Mouse (Mus musculus) ovary, postnatal 10 days (tissue): Measurements from ENCODE around the gene Olfr309.
"Not testable (repeated sequence)": the region's sequence is repeated elsewhere in the genome, so short reads cannot be mapped to it uniquely, and the experiment has no call there.

Experiments
- DNase-seq: peaks from one replicate; pipeline ENCODE4 v3.0.0; 2022; ENCODE audit warnings: low spot score

Olfr309 gene

GRCm38 (mm10) chr7:86313608-86314007 is at the start of gene Olfr309:
TSS of gene Olfr309 (minus strand) at chr7:86313708.
- DNase-seq, result no peak

- not testable (repeated sequence) for DNase-seq
Observed at GRCm38 (mm10) chr7:86346296-86346695, 32.8 kb upstream of the Olfr309 start.

DNA sequence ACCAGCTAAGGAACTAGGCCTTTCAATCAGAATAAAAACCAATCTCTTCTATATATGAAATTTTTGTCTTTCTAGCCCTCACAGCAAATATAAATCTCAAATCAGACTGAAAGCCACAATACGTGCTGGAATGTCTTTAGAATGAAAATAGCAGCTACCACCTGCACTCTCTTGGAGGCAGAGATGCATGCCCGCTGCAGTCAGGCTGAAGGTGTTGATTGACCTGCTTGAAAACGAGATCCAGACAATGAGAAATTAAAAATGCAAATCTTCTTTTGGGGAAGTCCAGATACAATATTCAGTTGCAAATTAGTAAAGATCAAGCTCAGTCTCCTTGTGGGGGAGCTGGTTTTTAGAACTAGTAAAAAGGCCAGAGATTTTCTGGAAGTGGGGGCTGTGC is 30.7 kb upstream of the Olfr309 start:
- no peak for DNase-seq

- DNase-seq, result no peak
Observed at GRCm38 (mm10) chr7:86342881-86343565, 29.5 kb upstream of the Olfr309 start.

DNA sequence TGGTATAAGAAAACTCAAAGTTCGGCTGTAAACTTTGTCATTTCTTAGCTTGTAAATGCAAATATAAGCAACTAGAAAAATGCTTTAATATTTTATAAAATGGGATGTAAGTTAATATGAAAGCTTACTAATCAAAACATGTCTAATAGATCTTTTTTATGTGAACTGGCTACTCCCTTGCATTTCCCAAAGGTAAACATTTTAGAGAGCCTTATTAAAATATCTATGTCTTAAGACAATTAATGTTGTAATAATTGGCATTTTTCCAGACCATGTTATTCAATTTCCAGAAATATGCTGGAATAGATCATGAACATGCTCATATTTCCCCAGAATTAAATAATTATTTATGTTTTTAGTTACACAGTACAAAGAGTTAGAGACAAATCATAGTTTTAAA is 24.0 kb upstream of the Olfr309 start, which contains the start of gene Olfr307:
TSS of gene Olfr307 (minus strand) at position 101 of the 400 bp plus-strand sequence.
- DNase-seq, result no peak

- no peak for DNase-seq
Observed at GRCm38 (mm10) chr7:86325530-86325929, 12.0 kb upstream of the Olfr309 start, which contains the start of gene Olfr308. TSS of gene Olfr308 (minus strand) at chr7:86325630.

- no peak for DNase-seq
Observed at GRCm38 (mm10) chr7:86321323-86321722, 7.8 kb upstream of the Olfr309 start.

- no peak for DNase-seq
Observed at GRCm38 (mm10) chr7:86277072-86277471, 36.4 kb downstream of the Olfr309 start, which contains the start of gene Olfr310. TSS of gene Olfr310 (minus strand) at chr7:86277172.
